Mouse (Mus musculus): ENCODE measurements around the gene Rtkn. TPM values are rescaled to one million over a fixed set of nuclear protein-coding genes. Genes with fewer than 3 reads are reported as not detected.

Gene Rtkn
- 20.3 and 22.0 TPM in 2 replicates for polyA plus RNA-seq (2016; fragmentation: Nextera tagmentation; extraction: Ambion mirVana)

DNA sequence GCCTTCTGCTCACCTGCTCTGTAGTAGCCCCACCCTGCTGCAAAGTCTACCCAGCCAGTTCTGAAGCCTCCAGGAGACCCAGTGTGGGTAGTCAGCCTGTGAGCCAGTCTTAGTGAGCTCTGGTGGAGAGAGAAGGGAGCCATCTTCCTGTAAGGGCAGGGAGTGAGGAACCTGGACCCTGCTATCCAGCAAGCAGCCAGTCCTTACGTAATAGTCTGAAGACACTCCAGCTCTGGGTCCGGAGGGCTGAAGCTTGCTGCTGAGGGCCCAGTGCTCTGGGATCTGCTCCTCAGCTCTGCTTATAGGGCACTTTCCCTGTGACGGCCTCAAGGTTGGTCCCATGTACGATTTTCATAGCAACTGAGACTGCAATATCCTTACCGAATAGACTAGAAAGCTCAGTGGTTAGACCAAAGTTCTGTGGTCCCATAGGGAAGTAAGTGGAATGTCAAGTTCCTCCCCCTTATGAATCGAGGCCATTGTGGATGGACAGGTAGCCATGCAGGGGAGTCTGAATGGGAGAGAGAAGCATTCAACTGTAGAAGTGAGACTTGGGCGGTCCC, at the start of gene Rtkn:
Rtkn (plus strand) TSS at position 513 of the 563 bp plus-strand sequence.
- H3K4me3 ChIP-seq, result peak within 1 kb of the TSS; percentile 68
- no peak for ATAC-seq (ENCODE audit: insufficient number of reproducible peaks, low FRiP score)
- H3K27ac ChIP-seq (ENCODE audit: poor library complexity, severe bottlenecking), result peak within 1 kb of the TSS; percentile 100
- WGBS, result 66% methylated on average over 7 of the region's 7 CpGs
- no peaks in the 10 kb centered on the region; the same call in 1 of the 2 replicates for H3K36me3 ChIP-seq
- H3K9me3 ChIP-seq (replicated peaks), result no peaks in the 10 kb centered on the region
- H3K4me2 ChIP-seq, result peak within 1 kb of the TSS; percentile 85
- H3K9ac ChIP-seq, result peak within 1 kb of the TSS; percentile 92
- H3K27me3 ChIP-seq (replicated peaks), result peaks cover 11% of the 10 kb centered on the region; the same call in 1 of the 2 replicates
- H3K4me1 ChIP-seq (replicated peaks), result peaks cover 34% of the 10 kb centered on the region

DNA sequence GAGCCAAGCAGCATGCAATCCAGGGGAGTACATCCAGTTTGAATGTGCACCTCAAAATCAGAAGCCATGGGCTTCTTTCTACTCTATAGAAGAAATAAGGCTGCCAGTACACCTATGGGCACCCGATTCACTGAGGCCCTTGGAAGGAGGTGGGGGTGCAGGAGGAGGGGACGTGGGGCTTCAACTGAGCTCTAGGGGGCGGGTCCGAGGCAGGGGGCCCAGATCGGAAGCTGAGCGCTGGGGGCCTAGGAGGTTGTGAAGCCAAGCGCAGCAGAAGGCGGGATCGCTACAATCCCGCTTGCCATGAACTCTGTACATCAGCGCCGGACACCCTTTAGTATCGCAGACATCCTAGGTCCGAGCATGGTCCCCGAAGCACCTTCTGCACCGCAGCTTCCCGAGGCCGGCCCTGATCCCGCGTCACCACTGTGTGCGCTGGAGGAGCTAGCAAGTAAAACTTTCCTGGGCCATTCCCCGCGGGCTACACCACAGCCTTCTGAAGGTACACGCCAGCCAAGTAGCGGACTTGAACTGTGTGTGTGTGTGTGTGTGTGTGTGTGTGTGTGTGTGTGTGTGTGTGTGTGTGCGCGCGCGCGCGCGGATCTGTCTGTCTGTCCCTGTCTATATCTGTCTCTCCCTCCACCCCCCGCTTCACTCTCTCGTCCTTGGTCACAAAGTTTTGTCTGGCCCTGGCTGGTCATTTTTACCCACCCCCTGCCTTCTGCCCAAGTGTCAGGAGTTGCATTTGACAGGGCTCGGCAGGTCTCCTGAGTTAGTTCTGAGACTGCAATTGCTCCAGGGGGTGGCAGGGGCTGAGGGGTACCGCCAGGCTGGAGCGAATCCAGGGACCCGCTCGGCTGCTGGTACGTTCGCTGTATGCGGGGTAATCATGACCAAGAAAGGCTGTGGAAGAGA, 48.9 kb upstream of the Rtkn start, which contains the start of gene Lbx2:
Lbx2 (plus strand) TSS at position 247 of the 915 bp plus-strand sequence.
- peaks cover 22% of the 10 kb centered on the region for H3K4me1 ChIP-seq (replicated peaks)
- ATAC-seq (ENCODE audit: insufficient number of reproducible peaks, low FRiP score), result no peak
- peaks cover 90% of the 10 kb centered on the region for H3K27me3 ChIP-seq (replicated peaks)
- H3K27ac ChIP-seq (ENCODE audit: poor library complexity, severe bottlenecking), result no peak within 1 kb of the TSS
- 3% methylated on average over 35 of the region's 42 CpGs for WGBS
- H3K4me2 ChIP-seq, result peak within 1 kb of the TSS; percentile 68
- no peaks in the 10 kb centered on the region for H3K9me3 ChIP-seq (replicated peaks)
- peak within 1 kb of the TSS; percentile 39 for H3K4me3 ChIP-seq
- peak within 1 kb of the TSS; percentile 27; the same call in 1 of the 2 replicates for H3K9ac ChIP-seq
- peaks cover 9% of the 10 kb centered on the region for H3K36me3 ChIP-seq

DNA sequence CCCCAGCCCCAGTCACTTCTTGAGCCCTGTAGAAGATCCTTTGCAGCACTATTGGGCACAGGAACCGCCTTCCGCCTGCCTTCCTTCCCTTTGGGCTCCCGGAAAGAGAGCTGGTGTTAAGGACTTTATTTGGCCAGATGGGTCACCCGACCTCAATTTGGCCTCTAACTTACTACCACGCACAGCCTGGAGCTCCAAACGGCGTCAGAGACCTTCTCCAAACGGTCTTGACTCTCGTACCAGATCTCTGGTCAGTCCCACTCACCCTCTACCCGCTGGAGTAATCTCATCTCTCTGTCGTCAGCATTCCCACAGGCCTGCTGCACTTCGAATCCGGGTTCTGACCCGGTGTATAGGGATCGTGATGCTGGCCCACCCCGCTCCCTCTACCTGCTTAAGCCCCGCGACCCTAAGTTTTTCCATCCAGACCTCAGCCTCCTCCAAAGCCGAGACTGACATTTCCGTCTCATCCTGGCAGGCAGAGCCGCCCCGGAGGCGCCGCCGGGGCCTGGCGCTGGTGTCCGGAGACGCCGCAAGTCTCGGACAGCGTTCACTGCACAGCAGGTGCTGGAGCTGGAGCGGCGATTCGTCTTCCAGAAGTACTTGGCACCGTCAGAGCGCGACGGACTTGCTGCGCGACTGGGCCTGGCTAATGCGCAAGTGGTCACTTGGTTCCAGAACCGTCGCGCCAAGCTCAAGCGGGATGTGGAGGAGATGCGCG, 47.9 kb upstream of the Rtkn start:
- WGBS, result 1% methylated on average over 47 of the region's 47 CpGs
- Histone ChIP-seq H3K27ac (ENCODE audit: poor library complexity, severe bottlenecking) (no peak overlapping the region), H3K4me1 (replicated peaks) (peaks cover 22% of the 10 kb centered on the region), H3K9ac (peak overlapping the region; percentile 1; the same call in 1 of the 2 replicates), H3K4me3 (peak overlapping the region; percentile 39), H3K36me3 (peaks cover 2% of the 10 kb centered on the region; the same call in 1 of the 2 replicates), H3K4me2 (peak overlapping the region; percentile 68), H3K9me3 (replicated peaks) (no peaks in the 10 kb centered on the region), H3K27me3 (replicated peaks) (peaks cover 83% of the 10 kb centered on the region)
- no peak for ATAC-seq (ENCODE audit: insufficient number of reproducible peaks, low FRiP score)

DNA sequence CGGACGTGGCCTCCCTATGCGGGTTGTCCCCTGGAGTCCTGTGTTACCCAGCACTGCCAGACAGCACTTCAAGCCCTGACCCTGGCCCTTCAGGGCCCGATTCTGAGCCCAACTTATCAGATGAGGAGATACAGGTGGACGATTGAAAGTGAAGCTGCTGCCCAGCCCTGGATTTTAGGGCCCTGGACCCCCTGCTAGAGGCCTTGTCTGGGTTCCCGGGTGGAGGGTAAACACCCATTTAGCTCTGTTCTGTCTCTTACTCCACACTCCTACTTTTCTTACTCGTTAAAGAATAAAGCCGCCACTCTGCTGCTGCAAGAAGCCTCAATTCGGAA, 47.4 kb upstream of the Rtkn start:
- no peaks in the 10 kb centered on the region for H3K9me3 ChIP-seq (replicated peaks)
- no peak overlapping the region for H3K27ac ChIP-seq (ENCODE audit: poor library complexity, severe bottlenecking)
- H3K4me2 ChIP-seq, result peak overlapping the region; percentile 68
- ATAC-seq (ENCODE audit: insufficient number of reproducible peaks, low FRiP score), result no peak
- peaks cover 82% of the 10 kb centered on the region for H3K27me3 ChIP-seq (replicated peaks)
- peak overlapping the region; percentile 39 for H3K4me3 ChIP-seq
- 11% methylated on average over 9 of the region's 9 CpGs for WGBS
- H3K4me1 ChIP-seq (replicated peaks), result peaks cover 25% of the 10 kb centered on the region
- no peaks in the 10 kb centered on the region for H3K36me3 ChIP-seq
- no peak overlapping the region for H3K9ac ChIP-seq

DNA sequence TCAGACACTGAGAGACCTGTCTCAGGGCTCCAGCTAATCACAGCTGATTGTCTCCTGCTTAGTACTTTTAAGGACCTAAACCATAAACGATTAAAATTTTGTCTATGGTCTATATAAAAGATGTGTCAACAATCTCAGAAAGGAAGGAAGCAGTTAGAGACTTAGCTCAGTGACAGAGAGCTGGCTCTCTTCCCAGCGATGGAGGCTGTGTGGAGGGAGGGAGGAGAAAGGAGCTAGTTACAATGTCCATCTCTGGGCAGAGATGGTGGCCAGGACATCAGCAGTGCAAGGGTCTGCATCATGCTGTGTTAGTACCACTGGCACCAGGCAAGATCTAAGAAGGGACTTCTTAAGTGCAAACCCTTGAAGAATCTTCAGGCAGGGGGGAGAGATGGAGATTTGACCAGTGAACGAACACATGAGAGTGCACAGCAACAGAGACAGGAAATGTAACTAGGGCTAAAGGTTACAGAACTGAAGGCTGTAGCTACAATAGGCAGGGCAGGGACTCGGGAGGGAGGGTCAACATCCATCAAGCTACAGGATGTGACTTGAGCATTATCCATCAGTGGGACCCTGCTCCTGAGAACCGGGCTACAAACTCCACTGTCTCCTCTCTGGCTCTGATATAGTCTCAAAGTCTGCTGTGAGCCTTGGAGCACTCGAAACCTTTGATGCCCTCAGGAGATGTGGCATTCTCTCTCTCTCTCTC, 42.7 kb upstream of the Rtkn start:
- 33% methylated on average over 6 of the region's 6 CpGs for WGBS
- no peak overlapping the region for H3K4me3 ChIP-seq
- no peak overlapping the region for H3K4me2 ChIP-seq
- peaks cover 11% of the 10 kb centered on the region for H3K4me1 ChIP-seq (replicated peaks)
- no peaks in the 10 kb centered on the region for H3K36me3 ChIP-seq
- peaks cover 7% of the 10 kb centered on the region; the same call in 1 of the 2 replicates for H3K9me3 ChIP-seq (replicated peaks)
- no peak overlapping the region for H3K9ac ChIP-seq
- H3K27me3 ChIP-seq (replicated peaks), result peaks cover 60% of the 10 kb centered on the region
- no peak for ATAC-seq (ENCODE audit: insufficient number of reproducible peaks, low FRiP score)
- no peak overlapping the region for H3K27ac ChIP-seq (ENCODE audit: poor library complexity, severe bottlenecking)

DNA sequence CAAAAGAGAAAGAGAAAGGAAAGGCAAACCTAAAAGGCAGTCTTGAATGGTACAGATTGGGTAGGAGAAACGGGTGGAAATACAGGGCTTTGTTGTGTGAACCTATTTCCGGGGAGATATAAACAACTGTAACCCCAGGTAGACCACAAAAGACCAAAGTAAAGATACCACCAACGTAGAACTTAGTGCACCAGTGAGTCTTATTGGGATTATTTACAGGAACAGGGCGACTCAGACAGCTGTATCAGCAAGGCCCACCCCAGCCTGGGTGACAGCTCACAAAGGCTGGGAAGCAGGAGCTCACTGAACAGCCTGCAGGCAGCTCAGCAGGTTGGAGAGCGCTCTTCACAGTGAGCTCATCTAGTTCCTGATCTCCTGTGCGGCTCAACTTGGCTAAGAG, 39.3 kb upstream of the Rtkn start:
- H3K36me3 ChIP-seq, result no peaks in the 10 kb centered on the region
- 41% methylated on average over 6 of the region's 6 CpGs for WGBS
- peaks cover 5% of the 10 kb centered on the region; the same call in 1 of the 2 replicates for H3K4me1 ChIP-seq (replicated peaks)
- no peak for ATAC-seq (ENCODE audit: insufficient number of reproducible peaks, low FRiP score)
- H3K27ac ChIP-seq (ENCODE audit: poor library complexity, severe bottlenecking), result no peak overlapping the region
- peaks cover 37% of the 10 kb centered on the region for H3K27me3 ChIP-seq (replicated peaks)
- H3K4me3 ChIP-seq, result no peak overlapping the region
- no peak overlapping the region for H3K9ac ChIP-seq
- peaks cover 7% of the 10 kb centered on the region; the same call in 1 of the 2 replicates for H3K9me3 ChIP-seq (replicated peaks)
- no peak overlapping the region for H3K4me2 ChIP-seq

DNA sequence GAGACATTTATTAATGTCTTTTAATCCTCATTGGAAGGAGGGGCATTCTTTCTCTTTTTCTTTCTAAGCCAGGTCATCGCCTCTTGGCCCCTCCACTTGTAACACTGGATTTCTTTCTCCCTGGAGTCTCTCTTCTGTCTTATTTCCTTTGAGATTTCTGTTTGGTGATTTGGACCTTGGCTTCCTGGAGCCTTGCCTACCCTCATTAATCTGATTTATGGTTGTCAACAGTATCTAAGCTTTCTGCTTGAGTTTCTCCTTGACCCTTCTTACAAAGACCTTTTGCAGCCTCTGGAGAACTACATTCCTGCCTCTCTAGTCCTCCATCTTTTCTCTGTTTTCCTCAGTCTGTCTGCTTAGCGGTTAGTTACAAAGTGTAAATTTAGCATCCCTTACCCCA, 36.9 kb upstream of the Rtkn start:
- Histone ChIP-seq H3K9ac (no peak overlapping the region), H3K4me2 (no peak overlapping the region), H3K9me3 (replicated peaks) (peaks cover 7% of the 10 kb centered on the region; the same call in 1 of the 2 replicates), H3K4me1 (replicated peaks) (peaks cover 13% of the 10 kb centered on the region), H3K27ac (ENCODE audit: poor library complexity, severe bottlenecking) (no peak overlapping the region), H3K36me3 (no peaks in the 10 kb centered on the region), H3K27me3 (replicated peaks) (peaks cover 34% of the 10 kb centered on the region), H3K4me3 (no peak overlapping the region)
- WGBS, result 57% methylated on average over 2 of the region's 2 CpGs
- ATAC-seq (ENCODE audit: insufficient number of reproducible peaks, low FRiP score), result no peak

DNA sequence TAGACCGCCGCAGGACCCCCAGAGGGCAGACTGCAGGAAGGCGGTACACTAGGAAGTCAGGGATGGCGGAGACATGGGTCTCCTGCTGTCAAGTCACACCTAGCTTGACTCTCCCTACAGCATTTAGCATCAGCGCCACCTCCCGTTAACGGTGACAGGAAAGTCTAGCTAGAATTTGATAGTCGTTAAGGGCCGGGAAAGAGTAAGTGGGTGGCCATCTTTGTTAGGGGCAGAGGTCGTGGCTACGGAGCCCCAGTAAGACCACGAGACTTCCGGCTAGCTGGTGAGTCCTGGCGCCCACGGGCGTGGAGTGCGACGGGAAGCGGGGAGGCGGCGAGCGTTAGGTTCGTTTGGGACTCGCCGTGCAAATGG, 34.0 kb upstream of the Rtkn start, which contains the start of the genes Ccdc142 and Gm42688:
Ccdc142 (plus strand) TSS at position 286 of the 372 bp plus-strand sequence.
Gm42688 (plus strand) TSS at position 302 of the 372 bp plus-strand sequence.
- peak within 1 kb of the TSS; percentile 90 for H3K9ac ChIP-seq
- H3K4me1 ChIP-seq (replicated peaks), result peaks cover 15% of the 10 kb centered on the region
- peak within 1 kb of the TSS; percentile 68 for H3K27ac ChIP-seq (ENCODE audit: poor library complexity, severe bottlenecking)
- 0 out of 2 replicates have a peak, but pooled peaks cover 7% of the 10 kb centered on the region for H3K36me3 ChIP-seq
- H3K4me2 ChIP-seq, result peak within 1 kb of the TSS; percentile 100
- H3K9me3 ChIP-seq (replicated peaks), result no peaks in the 10 kb centered on the region; the same call in 1 of the 2 replicates
- H3K27me3 ChIP-seq (replicated peaks), result peaks cover 17% of the 10 kb centered on the region
- peak within 1 kb of the TSS; percentile 74 for H3K4me3 ChIP-seq
- WGBS, result under 1% methylated on average over 25 of the region's 25 CpGs
- ATAC-seq (ENCODE audit: insufficient number of reproducible peaks, low FRiP score), result peak; percentile 86

DNA sequence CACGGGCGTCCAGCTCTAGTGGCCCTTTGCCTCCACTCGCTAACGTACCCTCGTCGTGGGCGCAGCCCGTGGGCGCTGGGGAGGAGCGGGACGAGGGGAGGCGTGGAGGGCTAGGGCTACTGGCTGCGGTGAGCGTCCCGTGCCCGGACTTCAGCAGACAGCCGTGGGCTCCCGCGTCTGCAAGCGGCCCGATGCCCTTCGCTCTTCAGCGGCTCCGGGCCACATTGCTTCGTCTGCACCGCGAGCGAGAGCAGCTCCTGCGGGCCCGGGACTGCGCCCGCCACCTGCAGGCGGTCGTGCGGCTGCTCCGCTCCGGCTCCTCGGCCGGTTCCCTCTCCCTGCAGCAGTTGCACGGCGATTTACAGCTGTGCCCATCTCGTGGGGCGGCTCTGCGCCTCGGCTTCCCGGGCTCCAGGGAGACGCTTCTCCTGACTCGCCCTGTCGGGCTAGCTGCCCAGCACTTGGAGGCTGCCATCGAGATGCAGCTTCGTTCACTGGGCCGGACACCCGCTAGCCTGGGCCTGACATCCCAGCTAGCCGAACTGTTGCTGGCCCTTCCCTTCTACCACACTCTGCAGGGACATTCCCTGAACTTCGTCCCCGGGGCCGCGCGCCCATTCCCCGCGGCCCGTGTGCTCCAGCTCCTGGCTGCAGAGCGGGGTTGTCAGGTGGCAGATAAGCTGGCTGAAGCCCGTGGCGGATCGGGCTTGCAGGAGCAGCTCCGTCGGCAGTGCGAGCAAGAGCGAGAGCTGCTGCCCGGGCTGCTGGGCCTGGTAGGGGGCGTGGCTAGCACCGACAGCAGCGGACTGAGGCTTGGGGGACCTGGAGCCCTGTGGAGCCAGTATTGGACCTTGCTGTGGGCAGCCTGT, 33.3 kb upstream of the Rtkn start:
- ATAC-seq (ENCODE audit: insufficient number of reproducible peaks, low FRiP score), result peak; percentile 84
- Histone ChIP-seq H3K36me3 (0 out of 2 replicates have a peak, but pooled peaks cover 7% of the 10 kb centered on the region), H3K4me2 (peak overlapping the region; percentile 100), H3K9ac (peak overlapping the region; percentile 90), H3K27me3 (replicated peaks) (peaks cover 13% of the 10 kb centered on the region), H3K4me3 (peak overlapping the region; percentile 74), H3K4me1 (replicated peaks) (peaks cover 15% of the 10 kb centered on the region), H3K27ac (ENCODE audit: poor library complexity, severe bottlenecking) (peak overlapping the region; percentile 68), H3K9me3 (replicated peaks) (no peaks in the 10 kb centered on the region; the same call in 1 of the 2 replicates)
- under 1% methylated on average over 74 of the region's 74 CpGs for WGBS
